Mouse (Mus musculus) layer of hippocampus, adult 9-11 months (tissue): ENCODE measurements around the gene Rpl26.
A peak's percentile ranks its signal among the peaks of the same experiment; 100 is the strongest.

Experiments
- DNase-seq: peaks from one replicate; pipeline ENCODE4 v3.0.0; 2022

Rpl26 gene

DNA sequence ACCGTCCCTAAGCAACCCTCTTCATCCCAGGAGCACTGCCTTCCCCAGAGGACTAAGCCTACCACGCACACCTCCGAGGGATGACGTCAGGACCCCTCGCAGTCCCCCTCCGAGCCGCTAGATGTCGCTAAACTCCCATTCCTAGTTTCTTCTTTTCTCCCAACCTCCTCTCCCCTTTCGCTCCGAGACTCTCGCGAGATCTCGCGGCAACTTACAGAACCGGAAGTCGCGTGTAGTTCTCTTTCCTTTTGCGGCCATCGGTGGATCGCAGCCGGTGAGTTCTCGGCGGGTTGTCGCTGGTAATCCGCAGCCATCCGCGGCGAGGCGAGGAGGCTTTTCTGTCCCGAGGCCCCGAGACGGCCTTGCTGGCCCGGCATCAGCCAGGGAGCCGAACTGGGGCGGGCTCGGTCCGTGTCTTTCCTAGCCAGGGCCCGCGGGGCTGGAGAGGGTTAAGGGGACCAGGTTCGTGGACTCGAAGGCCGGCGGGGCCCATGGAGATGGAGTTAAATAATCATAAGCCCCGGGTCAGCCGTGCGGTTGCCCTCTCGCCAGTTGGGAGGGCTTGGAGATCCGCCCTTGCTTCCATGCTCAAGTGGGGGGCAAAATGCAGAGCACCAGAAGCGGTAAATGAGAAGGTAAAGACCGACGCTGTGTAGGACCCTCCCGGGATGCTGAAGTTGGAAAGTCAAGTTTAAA, at the start of gene Rpl26:
TSS of gene Rpl26 (plus strand) at position 233 of the 696 bp plus-strand sequence.
- DNase-seq: peak; percentile 98

DNA sequence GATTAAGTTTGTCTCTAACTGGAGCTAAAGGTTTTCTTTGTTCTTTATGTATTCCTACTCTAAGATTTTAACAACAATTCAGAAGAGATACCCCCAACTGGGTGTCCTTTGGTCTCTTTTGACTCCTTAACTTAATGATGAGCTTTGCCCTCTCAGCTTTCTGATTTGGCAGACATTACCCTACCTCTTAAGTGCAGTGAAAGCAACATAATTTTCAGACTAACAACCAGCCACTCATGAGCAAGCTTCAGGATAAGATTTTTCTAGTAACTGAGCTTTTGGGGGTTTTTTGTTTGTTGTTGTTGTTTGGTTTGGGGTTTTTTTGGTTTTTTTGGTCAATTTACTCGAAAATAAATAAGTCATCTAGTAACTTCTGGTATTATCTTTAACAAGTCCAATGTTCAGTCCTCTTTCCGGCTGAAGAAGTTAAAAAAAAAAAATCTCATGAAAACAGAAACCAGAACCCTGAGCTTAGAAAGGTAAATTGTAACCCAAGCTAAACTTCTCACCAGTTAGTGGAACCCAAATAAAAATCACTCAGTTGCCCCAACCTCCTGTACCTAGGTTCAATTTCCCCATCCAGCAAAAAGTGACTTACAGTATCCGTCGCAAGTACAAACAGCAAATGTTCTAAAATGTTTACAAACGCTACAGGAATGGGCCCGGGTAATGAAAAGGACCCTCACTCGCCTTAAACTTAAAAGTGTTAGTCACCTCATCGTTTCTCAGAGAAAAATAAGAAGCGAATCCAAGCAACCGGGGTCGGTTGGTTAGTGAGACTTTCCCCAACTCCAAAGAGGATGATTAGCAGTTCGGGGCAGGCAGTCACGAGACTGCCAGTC, 49.5 kb upstream of the Rpl26 start:
- DNase-seq: no peak

DNA sequence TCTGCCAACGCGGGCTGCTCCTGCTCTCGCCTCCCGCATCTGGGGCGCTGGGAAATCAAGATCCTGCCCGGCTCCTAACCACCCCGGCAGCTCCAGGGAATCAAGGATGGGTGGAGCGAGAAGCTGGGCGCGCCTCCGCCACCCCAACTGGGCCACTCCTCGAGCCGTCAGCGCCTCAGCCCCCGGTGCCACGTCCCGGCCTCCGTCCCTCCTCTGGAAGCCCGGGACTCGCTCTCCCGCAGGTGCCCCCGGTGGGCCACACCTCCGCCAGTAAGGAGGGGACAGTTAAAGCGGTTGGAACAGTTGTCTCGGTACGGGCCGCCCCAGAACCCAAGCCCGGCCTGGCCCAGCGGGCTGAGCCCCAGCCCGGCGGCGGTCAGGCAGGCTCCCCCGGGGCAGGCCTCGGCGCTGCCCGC, 48.9 kb upstream of the Rpl26 start:
- peak; percentile 45 for DNase-seq

DNA sequence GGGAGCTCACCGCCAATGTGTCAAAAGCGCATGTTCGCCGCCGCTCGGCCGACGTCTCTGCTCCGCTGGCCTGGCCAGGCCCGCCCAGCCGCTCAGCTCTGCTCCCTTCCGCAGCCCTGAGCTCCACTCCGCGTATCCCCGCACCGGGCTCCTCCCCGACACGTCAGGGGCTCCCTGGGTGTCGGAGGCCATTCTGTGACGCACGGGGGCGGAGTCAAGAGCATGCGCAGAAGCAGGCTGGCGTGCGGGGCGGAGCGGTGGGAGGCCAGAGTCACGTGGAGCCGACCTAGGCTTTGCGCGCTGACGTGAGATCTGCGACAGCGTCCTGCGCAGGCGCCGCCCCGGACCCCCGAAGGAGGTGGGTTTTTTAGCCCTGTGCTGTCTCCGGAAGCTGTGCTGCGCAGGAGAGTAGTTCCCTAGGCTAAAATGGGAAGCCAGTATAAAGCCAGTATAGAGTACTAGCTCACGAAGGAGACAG, 48.4 kb upstream of the Rpl26 start:
- peak; percentile 99 for DNase-seq

DNA sequence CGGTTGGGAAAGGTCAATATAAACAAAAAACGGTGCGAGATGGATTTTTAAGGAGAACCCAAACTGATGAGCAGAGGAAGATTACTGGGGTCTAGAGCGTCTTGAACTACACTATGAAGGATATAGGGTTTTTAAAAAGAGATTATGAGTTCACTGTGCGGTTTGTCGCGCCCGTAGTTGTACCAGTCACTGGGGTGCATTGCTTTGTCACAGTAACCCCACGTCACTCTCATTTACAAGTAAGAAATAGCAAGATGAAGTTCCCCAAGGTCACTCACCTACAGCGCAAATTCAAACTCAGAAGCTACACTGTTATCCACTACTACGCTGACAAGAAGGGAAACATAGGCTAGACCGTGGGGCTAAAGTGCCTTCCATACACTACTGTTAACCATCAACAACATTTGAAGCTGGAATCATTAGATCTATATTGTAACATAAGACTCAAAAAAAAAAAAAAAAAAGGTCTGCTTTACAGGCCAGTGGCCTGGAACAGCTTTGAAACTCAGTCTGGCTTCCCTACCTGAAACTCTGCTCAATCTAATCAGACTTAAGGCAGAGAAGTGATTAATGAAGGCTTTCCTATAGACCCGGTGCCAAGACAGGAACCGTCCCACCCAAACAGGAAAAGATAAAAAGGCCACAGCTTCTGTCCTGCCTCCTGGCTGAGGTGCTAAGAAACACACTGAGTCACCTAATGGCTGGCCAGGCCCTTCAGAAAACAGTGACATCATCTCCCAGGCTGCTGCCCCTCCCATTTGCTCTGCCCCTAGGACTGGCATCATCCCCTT, 47.6 kb upstream of the Rpl26 start:
- no peak for DNase-seq

DNA sequence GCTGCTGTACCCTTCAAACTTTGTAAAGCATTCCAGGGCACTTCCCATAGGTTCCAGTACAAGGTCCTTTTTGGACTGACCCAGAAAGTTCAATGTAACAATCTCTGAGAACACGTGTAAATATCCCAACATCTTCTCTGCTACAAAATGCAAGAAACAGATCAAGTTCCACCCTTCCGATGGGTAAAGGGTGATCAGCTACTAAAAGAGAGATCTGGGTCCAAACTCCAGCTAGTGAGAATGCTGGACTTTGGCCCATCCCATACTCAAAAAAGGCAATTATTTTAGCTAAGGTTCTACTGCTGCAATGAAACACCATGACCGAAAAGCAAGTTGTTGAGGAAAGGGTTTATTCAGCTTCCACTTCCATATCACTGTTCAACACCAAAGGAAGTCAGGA, 46.8 kb upstream of the Rpl26 start:
- no peak for DNase-seq

DNA sequence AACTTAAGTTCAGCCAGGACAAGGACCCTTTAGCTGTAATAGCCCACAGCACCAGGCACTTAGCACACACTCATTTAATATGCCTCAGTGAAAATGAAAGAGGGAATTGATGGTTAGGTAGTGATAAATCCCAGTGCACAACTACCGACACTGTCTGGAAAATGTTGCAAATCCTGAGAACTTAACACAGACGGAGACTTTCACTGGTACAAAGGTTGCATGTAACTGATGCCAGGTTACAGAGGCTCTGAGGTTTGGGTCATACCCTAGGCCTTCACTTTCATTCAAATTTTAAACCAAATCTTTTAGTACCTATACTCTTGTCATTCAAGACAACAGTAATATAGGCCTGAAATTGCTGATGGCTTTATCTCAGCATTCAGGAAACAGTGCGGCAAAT, 44.1 kb upstream of the Rpl26 start:
- no peak for DNase-seq

DNA sequence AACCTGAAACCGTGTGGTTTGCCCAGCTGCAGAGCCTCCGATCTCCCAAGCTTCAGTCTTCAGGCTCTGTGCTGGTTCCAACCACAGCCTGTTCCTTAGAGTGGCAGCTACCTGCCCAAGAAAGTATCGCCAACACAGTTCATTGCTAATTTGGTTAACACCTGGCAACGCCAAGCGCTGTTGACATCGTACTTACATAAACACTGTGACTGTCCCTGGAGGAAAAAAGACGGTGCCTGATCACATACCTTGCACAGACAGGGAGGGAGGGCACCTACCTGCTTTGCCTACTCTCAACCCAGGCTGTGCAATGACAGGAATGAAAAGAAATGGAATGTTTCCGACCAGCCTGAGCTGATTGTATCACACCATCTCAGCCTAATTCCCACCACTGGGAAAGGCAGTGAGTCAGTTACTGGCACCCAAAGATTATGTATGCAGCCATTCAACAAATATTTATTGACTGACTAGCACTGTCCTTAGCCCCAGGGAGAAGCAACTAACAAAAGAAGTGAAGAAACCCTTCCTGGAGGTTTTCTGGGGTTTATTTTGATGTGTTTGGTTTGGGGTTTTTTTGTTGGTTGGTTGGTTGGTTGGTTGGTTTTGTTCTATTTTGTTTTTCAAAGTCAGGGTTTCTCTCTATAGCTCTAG, 41.3 kb upstream of the Rpl26 start:
- DNase-seq: no peak

DNA sequence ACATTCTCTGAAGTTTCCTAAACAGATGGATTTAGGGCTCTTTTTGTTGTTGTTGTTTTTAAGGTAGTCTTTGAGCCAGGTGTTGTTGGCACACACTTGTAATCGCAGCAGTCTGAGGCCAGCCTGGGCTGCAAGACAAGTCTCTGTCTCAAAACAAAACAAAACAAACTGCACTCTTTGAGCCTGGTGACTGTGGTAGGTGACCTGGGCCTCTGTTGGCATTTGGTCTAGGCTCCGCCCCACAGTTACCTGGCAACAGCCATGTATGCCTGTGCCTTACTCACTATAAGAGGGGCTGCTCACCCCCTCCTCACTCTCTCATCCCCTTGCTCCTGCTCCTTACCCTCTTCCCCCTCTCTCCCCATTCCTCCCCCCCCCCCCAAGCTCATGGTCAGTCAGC, 39.1 kb upstream of the Rpl26 start:
- DNase-seq: no peak

DNA sequence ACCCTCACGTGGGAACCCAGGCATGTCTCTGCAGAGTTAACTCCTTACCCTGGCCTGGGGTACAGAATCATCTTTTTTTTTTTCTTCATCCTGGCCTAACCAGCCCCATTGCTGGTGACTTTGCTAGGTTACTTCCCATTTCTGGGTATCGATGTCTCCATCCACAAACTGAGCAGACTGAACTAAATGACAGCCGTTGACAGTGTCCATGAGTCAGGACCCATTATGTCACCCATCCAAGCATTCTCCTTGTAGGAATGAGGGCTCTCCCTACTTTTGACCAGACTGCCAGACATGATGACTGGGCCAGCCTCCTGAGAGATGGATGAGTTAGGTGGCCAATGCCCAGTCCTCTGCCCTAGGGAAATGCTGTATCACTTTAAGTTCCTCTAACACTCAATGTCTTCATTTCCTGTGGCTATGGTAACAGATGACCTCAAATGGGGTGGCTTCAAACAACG, 37.7 kb upstream of the Rpl26 start:
- DNase-seq: no peak

DNA sequence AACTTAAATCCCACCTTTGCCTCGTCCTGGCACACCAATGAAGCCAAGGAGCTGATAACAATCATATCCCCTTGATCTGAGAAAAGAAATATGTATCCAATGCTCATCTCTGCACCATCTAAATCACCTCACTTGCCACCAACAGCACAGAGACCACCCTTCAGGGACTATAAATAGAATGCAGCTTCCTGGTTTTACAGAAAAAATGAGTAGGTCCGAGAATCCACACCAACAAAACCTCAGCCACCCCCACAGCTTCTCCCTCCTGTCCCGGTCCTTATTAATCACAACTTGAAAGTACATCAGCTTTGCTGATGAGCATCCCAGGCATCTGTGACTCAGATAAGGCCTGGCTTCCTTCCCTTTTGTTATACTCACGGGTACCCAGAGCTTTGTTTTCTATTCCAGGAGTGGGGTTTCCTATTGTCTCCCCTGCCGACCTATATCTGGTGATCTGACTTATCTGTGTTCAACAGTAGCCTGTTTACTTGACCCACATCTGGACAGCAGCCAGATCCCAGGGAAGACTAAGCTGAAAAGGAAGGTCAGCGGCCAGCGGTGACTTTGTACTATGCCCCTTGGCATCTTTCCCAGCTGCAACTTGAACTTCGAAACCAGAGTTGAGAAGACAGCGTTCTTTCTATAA, 36.7 kb upstream of the Rpl26 start:
- peak; percentile 10 for DNase-seq

DNA sequence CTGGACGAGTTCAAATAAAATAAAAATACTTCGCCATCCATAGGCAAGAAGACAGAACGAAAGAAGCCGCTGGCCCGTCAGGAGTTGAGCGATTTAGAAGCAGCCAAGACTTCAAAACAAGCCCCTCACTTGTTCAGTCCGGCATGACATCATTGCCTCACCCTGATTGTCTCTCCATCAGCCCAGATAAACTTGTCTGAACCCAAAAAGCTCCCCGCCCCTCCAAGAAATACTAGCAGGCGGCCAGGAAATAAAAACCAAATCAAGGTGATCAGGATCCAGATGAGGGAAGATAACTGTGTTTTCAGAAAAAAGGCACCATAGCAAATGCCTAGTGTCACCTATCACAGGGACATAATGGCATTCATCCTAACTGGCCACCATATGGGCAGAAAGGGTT, 30.1 kb upstream of the Rpl26 start:
- DNase-seq: no peak

DNA sequence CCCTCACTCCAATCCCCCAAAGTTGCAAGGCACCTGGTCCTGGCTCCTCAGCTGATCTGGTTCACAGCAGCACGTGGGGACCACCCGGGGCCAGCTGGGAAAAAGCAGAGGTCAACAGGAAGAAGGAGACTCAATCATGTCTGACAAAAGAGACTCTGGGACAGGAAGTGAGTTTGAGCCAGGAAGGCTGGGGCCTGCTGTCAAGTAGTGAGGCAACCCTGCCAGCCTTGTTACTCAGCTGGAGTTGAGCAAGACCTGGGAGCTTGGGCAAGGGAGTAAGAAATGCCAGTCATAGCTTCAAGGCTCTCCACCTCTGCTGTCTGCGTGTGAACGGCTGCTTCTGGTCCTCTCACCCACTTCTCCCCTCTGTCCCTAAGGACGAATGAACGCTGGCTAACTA, 29.6 kb upstream of the Rpl26 start, which contains the start of gene Ndel1:
TSS of gene Ndel1 (minus strand) at position 111 of the 400 bp plus-strand sequence.
- peak; percentile 54 for DNase-seq

DNA sequence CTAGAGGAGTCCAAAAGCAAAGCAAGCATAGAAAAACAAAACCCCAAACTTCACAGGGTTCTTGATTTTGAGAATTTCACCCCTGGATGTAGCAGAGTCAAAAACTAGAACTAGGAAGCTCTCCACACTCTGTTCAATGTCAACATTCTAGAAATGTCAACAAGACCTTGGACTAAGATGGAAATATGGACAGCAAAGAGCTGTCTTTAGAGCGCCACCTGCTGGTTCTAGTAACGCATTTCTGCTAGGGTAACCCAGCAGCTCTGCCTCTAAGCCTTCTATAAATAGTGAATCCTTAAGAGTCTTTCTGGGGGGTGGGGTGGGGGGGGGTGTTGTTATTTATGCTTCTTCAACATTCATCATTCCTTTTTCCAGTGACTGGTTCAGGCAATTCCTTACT, 26.5 kb upstream of the Rpl26 start:
- no peak for DNase-seq

DNA sequence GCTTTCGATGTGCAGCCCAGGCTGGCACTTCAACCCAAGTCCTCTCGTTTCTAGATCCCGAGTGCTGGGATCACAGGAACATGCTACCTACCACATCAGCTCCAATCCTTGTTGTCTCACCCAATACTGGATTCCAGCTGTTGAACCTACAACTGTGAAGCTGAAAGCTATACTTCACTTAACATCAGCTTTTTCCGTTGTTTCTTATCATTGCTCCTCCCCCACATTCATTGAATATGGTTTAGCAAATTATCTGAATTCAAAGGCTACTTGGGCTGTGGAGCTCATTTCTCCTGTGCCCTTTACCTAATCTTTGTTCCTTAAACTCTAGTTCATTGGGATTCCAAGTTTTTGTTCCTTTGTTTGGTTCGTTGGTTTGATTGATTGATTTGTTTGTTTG, 22.6 kb upstream of the Rpl26 start:
- no peak for DNase-seq

DNA sequence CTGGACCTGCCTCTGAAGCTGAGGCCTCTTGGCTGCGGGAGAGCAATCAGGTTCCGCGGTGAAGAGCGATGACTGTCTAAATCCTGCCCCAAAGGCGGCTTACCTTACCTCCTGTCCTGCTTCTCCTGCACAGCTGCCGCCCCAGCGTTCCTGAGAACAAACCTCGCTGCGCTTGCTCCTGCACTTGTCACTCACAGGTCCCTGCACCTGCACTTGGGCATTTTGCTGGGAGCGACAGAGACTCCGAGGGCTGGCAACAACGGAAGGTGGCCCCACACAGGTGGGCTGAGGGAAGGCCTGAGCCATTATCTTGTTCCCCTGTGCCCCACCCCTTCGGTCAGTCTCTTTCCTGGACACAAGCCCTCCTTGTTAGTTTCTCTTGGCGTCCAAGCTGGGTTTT, 19.3 kb upstream of the Rpl26 start:
- DNase-seq: no peak

DNA sequence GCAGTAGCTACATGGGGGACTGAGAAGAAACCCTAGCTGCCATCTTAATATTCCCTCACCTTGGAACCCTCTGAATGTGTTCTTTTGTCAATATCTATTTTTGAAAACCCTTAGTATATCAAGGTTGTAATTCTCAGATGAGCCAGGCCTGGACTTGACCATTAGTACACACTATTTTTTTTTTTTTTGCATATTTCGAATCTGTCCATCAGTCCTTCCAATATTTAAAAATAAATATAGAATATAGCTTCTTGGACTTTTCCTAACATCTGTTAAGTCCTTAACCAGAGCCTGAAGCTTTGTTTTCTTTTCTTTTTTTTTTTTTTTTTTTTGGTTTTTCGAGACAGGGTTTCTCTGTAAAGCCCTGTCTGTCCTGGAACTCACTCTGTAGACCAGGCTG, 17.5 kb upstream of the Rpl26 start:
- no peak for DNase-seq

DNA sequence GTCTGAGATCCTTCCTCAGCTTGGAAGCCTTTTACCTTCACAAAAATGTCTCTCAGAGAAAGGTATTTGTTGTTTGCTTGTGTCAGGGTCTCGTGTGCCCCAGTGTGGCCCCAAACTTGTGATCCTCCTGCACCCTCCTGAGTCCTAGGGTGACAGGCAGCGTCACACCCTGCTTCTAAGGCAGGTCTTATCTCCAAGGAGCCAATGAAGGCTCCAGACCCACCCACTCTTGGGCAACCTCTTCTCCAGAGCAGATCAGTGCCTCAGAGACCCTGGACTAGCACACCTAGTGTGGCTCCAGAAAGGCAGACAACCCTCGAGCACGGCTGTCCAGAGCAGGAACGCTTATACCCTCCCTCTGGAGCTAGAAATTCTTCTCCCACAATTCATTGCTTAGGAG, 17.0 kb upstream of the Rpl26 start:
- DNase-seq: no peak

DNA sequence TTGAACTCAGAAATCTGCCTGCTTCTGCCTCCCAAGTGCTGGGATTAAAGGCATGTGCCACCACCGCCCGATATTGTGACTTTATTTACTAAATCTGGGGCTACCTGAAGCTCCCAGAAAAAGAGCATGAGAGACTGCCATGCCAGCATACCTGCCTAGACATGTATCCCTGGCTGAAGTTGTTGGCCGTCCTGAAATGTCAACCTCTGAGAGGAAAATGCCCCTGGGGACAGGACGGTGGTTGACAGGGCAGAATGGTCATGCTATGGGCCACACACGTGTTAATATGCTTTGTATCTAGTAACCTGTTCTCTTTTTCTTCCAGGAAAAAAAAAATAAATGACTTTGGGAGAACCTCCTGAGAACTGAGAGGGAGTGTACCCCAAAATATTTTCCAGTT, 15.3 kb upstream of the Rpl26 start:
- DNase-seq: no peak

DNA sequence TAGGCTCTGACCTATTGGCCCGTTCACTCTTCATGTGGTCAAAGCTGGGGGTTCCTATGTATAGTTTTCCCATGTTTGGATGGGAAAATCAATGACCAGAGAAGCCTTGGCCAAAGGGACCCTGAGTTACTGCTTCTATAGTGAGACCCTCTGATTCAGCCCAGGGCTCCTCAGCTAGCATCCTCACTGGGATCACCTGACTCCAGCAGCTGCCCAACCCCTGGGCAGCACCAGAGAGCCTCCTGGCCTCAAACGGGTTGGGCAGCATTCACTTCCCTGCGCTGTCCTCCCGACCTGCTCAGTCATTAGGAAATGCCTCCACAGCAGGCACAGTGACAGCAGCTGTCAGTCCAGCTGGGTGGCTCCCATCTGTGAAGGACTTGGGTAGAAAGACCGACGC, 13.1 kb upstream of the Rpl26 start, which contains the start of gene Rnf222:
TSS of gene Rnf222 (plus strand) at position 301 of the 400 bp plus-strand sequence.
- DNase-seq: no peak

DNA sequence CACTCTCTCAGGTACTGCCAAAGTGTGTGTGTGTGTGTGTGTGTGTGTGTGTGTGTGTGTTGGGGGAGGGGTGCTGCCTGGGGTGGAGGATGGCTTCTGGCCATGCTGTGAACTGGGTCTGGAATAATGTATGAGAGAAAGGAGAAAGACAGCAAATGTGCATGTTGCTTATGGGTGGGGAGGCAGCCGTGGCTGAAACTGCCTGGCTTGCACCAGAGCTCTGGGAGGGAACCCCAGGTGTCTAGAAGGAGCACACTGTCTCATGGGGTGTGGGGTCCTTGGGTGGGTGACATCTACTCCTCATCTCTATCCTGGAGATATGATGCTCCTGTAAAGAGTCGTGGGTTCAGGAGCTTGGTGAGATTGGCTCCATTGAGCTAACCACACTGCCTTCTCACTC, 12.7 kb upstream of the Rpl26 start:
- no peak for DNase-seq

DNA sequence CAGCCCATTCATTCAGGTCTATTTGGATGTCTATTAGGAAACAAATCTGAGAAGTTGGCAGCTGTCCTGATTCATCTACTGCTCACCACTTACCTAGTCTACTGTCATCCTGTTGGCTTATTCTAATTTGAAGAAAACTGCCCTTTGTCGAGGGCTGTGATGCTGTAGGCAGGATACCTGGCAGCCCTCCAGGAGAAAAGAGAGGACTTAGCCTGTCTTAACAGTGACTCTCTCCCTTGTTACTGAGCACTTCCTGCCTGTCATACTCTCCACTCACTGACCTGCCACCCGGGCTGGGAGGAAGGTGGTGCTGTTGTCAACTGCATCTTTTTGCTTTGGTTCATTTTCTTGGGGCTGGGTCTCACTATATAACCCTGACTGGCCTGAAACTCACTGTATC, 10.8 kb upstream of the Rpl26 start:
- no peak for DNase-seq
